Mouse (Mus musculus) MEL (cell line): ENCODE measurements at regions not wholly inside any gene's neighbourhood (a gene's known extent, or its start where the extent isn't known, plus 50 kb on each side); places are given as distances from the start of the nearest gene placed in this dataset.

Source experiments
- CTCF ChIP-seq, 3 experiments: IDR thresholded peaks in 2 of 3; conservative IDR thresholded peaks in 1 of 3; 2 replicates each; pipeline ENCODE4 v1.5.1; 2011 to 2012; ENCODE audit warnings: low read length in 3 of 3, low read depth in 2 of 3, mild to moderate bottlenecking in 2 of 3, improper control_type of control experiment in 1 of 3, inconsistent platforms in 1 of 3, mixed read lengths in 1 of 3, moderate library complexity in 1 of 3; ENCODE audit not compliant: control insufficient read depth in 1 of 3, insufficient read depth in 1 of 3, poor library complexity in 1 of 3, severe bottlenecking in 1 of 3
- EP300 ChIP-seq, 2 experiments: IDR thresholded peaks; 2 replicates each; pipeline ENCODE4 v1.6.1; 2011; ENCODE audit warnings: improper control_type of control experiment in 2 of 2, low read length in 2 of 2, low read depth in 1 of 2, mild to moderate bottlenecking in 1 of 2
- MAX ChIP-seq: IDR thresholded peaks from 2 replicates; pipeline ENCODE4 v1.6.1; 2011; ENCODE audit warnings: low read length, improper control_type of control experiment
- MEF2A ChIP-seq: IDR thresholded peaks from 2 replicates; pipeline ENCODE4 v1.6.1; 2014; ENCODE audit warnings: low read depth, mild to moderate bottlenecking, inconsistent platforms, low read length, improper control_type of control experiment; ENCODE audit not compliant: poor library complexity, insufficient replicate concordance, severe bottlenecking; ENCODE audit errors: extremely low read depth
- MXI1 ChIP-seq: IDR thresholded peaks from 2 replicates; pipeline ENCODE4 v1.6.1; 2011; ENCODE audit warnings: mild to moderate bottlenecking, low read depth, low read length, improper control_type of control experiment
- POLR2A ChIP-seq, 2 experiments: IDR thresholded peaks; 2 replicates each; pipeline ENCODE4 v1.6.1; 2011 to 2012; ENCODE audit warnings: low read length in 2 of 2, mild to moderate bottlenecking in 2 of 2, control low read depth in 1 of 2, improper control_type of control experiment in 1 of 2, low read depth in 1 of 2, moderate library complexity in 1 of 2; ENCODE audit not compliant: control insufficient read depth in 1 of 2, insufficient read depth in 1 of 2, poor library complexity in 1 of 2
- TBP ChIP-seq: IDR thresholded peaks from 2 replicates; pipeline ENCODE4 v1.8.0; 2011; ENCODE audit warnings: low read depth, low read length, improper control_type of control experiment
- ZC3H11A ChIP-seq: IDR thresholded peaks from 2 replicates; pipeline ENCODE4 v1.6.1; 2012; ENCODE audit warnings: low read depth, mild to moderate bottlenecking, inconsistent platforms, low read length, improper control_type of control experiment
- ZMIZ1 ChIP-seq: IDR thresholded peaks from 2 replicates; pipeline ENCODE4 v1.6.1; 2012; ENCODE audit warnings: low read depth, mild to moderate bottlenecking, inconsistent platforms, low read length, improper control_type of control experiment, moderate library complexity
- ZNF384 ChIP-seq: IDR thresholded peaks from 2 replicates; pipeline ENCODE4 v1.6.1; 2012; ENCODE audit warnings: low read depth, mild to moderate bottlenecking, inconsistent platforms, low read length, improper control_type of control experiment

DNA sequence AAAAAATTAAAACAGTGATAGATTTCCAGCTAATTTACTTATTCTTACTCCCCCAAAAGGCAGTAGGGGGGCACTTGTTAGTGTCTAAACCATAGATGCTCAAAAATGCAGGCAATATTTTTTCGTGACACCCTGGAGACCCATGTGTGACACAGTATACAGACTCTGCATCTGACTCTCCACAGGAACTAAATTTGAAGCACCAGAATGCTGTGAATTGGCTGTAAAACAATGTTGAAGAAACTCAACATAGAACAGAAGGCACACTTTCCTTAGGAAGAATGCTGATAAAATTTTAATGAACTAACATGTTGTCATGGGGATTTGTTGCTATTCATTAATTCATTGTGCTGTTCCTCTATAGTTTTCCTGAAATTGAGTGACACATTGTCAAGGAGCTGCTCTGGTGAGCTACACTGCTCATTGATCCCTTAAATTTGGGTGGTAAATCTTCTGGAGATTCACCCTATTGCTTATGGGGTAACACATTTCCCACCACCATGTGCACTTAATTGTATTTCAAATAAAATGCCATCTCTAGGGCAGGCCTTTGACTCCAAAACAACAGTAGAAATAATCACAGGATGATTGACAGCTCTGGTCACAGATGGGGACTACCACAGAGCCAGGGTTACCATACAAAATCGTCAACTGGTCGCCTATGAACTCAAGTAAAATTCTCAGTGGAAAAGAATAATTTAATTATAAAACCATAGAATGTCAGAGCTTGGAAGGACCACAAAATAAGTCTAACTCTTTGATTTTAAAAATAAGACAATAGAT, 344.3 kb upstream of the Tfap2d start:
- no peak for TF ChIP-seq MEF2A
- TF ChIP-seq CTCF (IDR thresholded peaks at IDR 0.05 in 2 of 3, conservative IDR thresholded peaks at IDR 0.05 in 1 of 3; ENCODE audit: control insufficient read depth in 1 of 3, insufficient read depth in 1 of 3, low read depth in 2 of 3, low read length in 3 of 3, poor library complexity in 1 of 3, severe bottlenecking in 1 of 3), result no peak
- no peak for TF ChIP-seq ZNF384
- TF ChIP-seq MXI1, result no peak
- no peak for TF ChIP-seq ZC3H11A
- no peak for TF ChIP-seq POLR2A (IDR thresholded peaks at IDR 0.05; ENCODE audit: control insufficient read depth in 1 of 2, insufficient read depth in 1 of 2, low read depth in 1 of 2, low read length in 2 of 2, poor library complexity in 1 of 2)
- TF ChIP-seq MAX, result no peak
- TF ChIP-seq ZMIZ1, result no peak
- TF ChIP-seq TBP, result no peak
- TF ChIP-seq EP300 (IDR thresholded peaks at IDR 0.05; ENCODE audit: low read depth in 1 of 2, low read length in 2 of 2), result no peak
